Comparison of ENCODE assay signal across 30 mouse cellular contexts in genomic region chr1:62636906-62637673, GRCm38 (mm10).
DNase-seq lines count a peak whose midpoint lies in the region; ATAC-seq and TF ChIP-seq lines count a peak whose summit lies in the region.
"Had no signal": no experiment of that assay in that cellular context is flagged by ENCODE, and none has a peak within 500 bp of the region (broad histone marks: within the 10 kb centered on the region; RNA-seq: fewer than 3 reads in every experiment).

No protein-coding gene starts in this region.

- WGBS in heart, embryonic 10.5 days, result 77% methylated on average over 6 of the region's 6 CpGs
- WGBS in kidney, postnatal 0 days, result 93% methylated on average over 6 of the region's 6 CpGs
- WGBS in large intestine, adult 2 months, result 58% methylated on average over 6 of the region's 6 CpGs
- over 99% methylated on average over 6 of the region's 6 CpGs for whole genome bisulfite sequencing in hindbrain, embryonic 11.5 days

- peaks cover 18% of the 10 kb centered on the region for H3K4me1 ChIP-seq in heart, embryonic 10.5 days
- H3K4me1 ChIP-seq in kidney, postnatal 0 days (replicated peaks; ENCODE audit: insufficient read depth, low read length), result 0 out of 2 replicates have a peak, but pooled peaks cover 12% of the 10 kb centered on the region
- no peaks in the 10 kb centered on the region for H3K4me1 ChIP-seq in hindbrain, embryonic 11.5 days (replicated peaks; ENCODE audit: control insufficient read depth, insufficient read depth, low read length)
- H3K4me1 ChIP-seq: liver, embryonic 12.5 days; midbrain, embryonic 12.5 days had no signal

- peak; percentile 63 for DNase-seq in heart, embryonic 10.5 days (ENCODE audit: low spot score)
- DNase-seq in heart, postnatal 4 days, result no peak
- DNase-seq in kidney, postnatal 0 days (ENCODE audit: low spot score), result peak; percentile 18
- no peak for DNase-seq in kidney, adult 18-20 months
- DNase-seq in large intestine, adult 2 months (ENCODE audit: low read depth, low spot score), result peak; percentile 63
- no peak for DNase-seq in hindbrain, embryonic 11.5 days (ENCODE audit: low spot score)
- DNase-seq in gastrocnemius, postnatal 36 days, result no peak
- DNase-seq: adrenal gland, postnatal 14 days; cerebellum, adult 11 months; cerebellum, adult 9-11 months; embryo, embryonic 11 days; kidney, postnatal 14 days; layer of hippocampus, postnatal 36 days; left cerebral cortex, postnatal 4 days; liver, postnatal 0 days; lung, postnatal 36 days; retina, postnatal 1 day; right cerebral cortex, postnatal 14 days; thymus, adult 18-20 months; thymus, postnatal 25 days had no signal

- H3K27ac ChIP-seq in heart, embryonic 10.5 days, result peak overlapping the region; percentile 4; the same call in 1 of the 2 replicates
- no peak overlapping the region for H3K27ac ChIP-seq in kidney, postnatal 0 days
- no peak overlapping the region; the same call in 1 of the 2 replicates for H3K27ac ChIP-seq in hindbrain, embryonic 11.5 days (ENCODE audit: low read depth, low read length)
- H3K27ac ChIP-seq: embryonic facial prominence, embryonic 13.5 days; forebrain, embryonic 10.5 days; hindbrain, embryonic 15.5 days; liver, embryonic 12.5 days; neural tube, embryonic 13.5 days had no signal

- ATAC-seq in kidney, postnatal 0 days (replicated peaks; ENCODE audit: low FRiP score, low read depth), result 0 out of 2 replicates have a peak, but pooled peaks have one; percentile 36
- ATAC-seq in hindbrain, embryonic 11.5 days (ENCODE audit: low FRiP score), result no peak
- ATAC-seq: forebrain, embryonic 16.5 days; inflammation-experienced regulatory T-cells, adult 6 months; liver, embryonic 12.5 days; liver, postnatal 0 days had no signal

- intact Hi-C loops in gastrocnemius, postnatal 36 days (cut with DNase I), result no loop called here

- no peaks in the 10 kb centered on the region for H3K36me3 ChIP-seq in heart, embryonic 10.5 days
- no peaks in the 10 kb centered on the region for H3K36me3 ChIP-seq in kidney, postnatal 0 days (ENCODE audit: insufficient read depth, low read length)
- no peaks in the 10 kb centered on the region for H3K36me3 ChIP-seq in hindbrain, embryonic 11.5 days (ENCODE audit: control insufficient read depth, insufficient read depth, low read length)
- H3K36me3 ChIP-seq: embryonic facial prominence, embryonic 13.5 days; forebrain, embryonic 10.5 days; G1E; hindbrain, embryonic 15.5 days; liver, embryonic 12.5 days; midbrain, embryonic 12.5 days; neural tube, embryonic 13.5 days had no signal

- H3K4me3 ChIP-seq in heart, embryonic 10.5 days, result no peak overlapping the region
- H3K4me3 ChIP-seq in kidney, postnatal 0 days (replicated peaks; ENCODE audit: low read depth, low read length), result no peak overlapping the region
- no peak overlapping the region for H3K4me3 ChIP-seq in hindbrain, embryonic 11.5 days (ENCODE audit: low read depth, low read length)
- H3K4me3 ChIP-seq: embryonic facial prominence, embryonic 13.5 days; forebrain, embryonic 10.5 days; hindbrain, embryonic 15.5 days; liver, embryonic 12.5 days; midbrain, embryonic 12.5 days; neural tube, embryonic 13.5 days had no signal

- no peak overlapping the region for H3K9ac ChIP-seq in kidney, postnatal 0 days (ENCODE audit: low read depth, low read length)
- H3K9ac ChIP-seq in hindbrain, embryonic 11.5 days (ENCODE audit: low read depth, low read length), result no peak overlapping the region
- H3K9ac ChIP-seq: embryonic facial prominence, embryonic 13.5 days; hindbrain, embryonic 15.5 days; liver, embryonic 12.5 days; liver, postnatal 0 days; midbrain, embryonic 12.5 days; neural tube, embryonic 13.5 days had no signal

- H3K4me2 ChIP-seq in kidney, postnatal 0 days (ENCODE audit: low read length), result no peak overlapping the region
- H3K4me2 ChIP-seq in hindbrain, embryonic 11.5 days (replicated peaks; ENCODE audit: low read depth, low read length), result no peak overlapping the region
- H3K4me2 ChIP-seq: embryonic facial prominence, embryonic 13.5 days; heart, embryonic 11.5 days; hindbrain, embryonic 15.5 days; liver, embryonic 12.5 days; midbrain, embryonic 12.5 days; neural tube, embryonic 13.5 days had no signal

- no peaks in the 10 kb centered on the region for H3K27me3 ChIP-seq in heart, embryonic 10.5 days (ENCODE audit: insufficient read depth, poor library complexity, severe bottlenecking)
- no peaks in the 10 kb centered on the region for H3K27me3 ChIP-seq in kidney, postnatal 0 days (ENCODE audit: insufficient read depth, low read length)
- no peaks in the 10 kb centered on the region for H3K27me3 ChIP-seq in hindbrain, embryonic 11.5 days (ENCODE audit: control insufficient read depth, insufficient read depth, low read length)
- H3K27me3 ChIP-seq: embryonic facial prominence, embryonic 13.5 days; hindbrain, embryonic 15.5 days; liver, embryonic 12.5 days; midbrain, embryonic 12.5 days; neural tube, embryonic 13.5 days had no signal

- no peak for TF ChIP-seq CTCF in kidney, postnatal 0 days (IDR thresholded peaks at IDR 0.05; ENCODE audit: low read depth)

- no peaks in the 10 kb centered on the region for H3K9me3 ChIP-seq in heart, embryonic 10.5 days
- H3K9me3 ChIP-seq in kidney, postnatal 0 days (replicated peaks; ENCODE audit: low read length), result no peaks in the 10 kb centered on the region
- no peaks in the 10 kb centered on the region for H3K9me3 ChIP-seq in hindbrain, embryonic 11.5 days (ENCODE audit: control insufficient read depth, low read length)
- H3K9me3 ChIP-seq: embryonic facial prominence, embryonic 13.5 days; forebrain, embryonic 10.5 days; G1E; hindbrain, embryonic 15.5 days; liver, embryonic 12.5 days; midbrain, embryonic 12.5 days; neural tube, embryonic 13.5 days had no signal

Comparison
In these comparisons a context has a peak if more than half of its experiments do, and no peak if none do; other contexts are left out.
1. DNase-seq: peak in heart, embryonic 10.5 days (single experiment), kidney, postnatal 0 days (single experiment) and large intestine, adult 2 months (single experiment); none in heart, postnatal 4 days (single experiment), kidney, adult 18-20 months (single experiment), hindbrain, embryonic 11.5 days (single experiment) and gastrocnemius, postnatal 36 days (0 of 2).